In genomic region chr2:6192820-6193590, GRCm38 (mm10) we compare ENCODE assay signal across 9 mouse cellular contexts. TPM values are rescaled to one million over a fixed set of nuclear protein-coding genes. Genes with fewer than 3 reads are reported as not detected.
DNase-seq lines count a peak whose midpoint lies in the region; ATAC-seq lines count a peak whose summit lies in the region.
"Had no signal": no experiment of that assay in that cellular context is flagged by ENCODE, and none has a peak within 500 bp of the region (broad histone marks: within the 10 kb centered on the region; RNA-seq: fewer than 3 reads in every experiment).

No protein-coding gene starts in this region.

- no peak overlapping the region for H3K4me3 ChIP-seq in hindbrain, embryonic 13.5 days

- peak; percentile 66 for DNase-seq in CD4-positive, CD25-positive, alpha-beta regulatory T cell, adult 2 months (ENCODE audit: low read depth, low spot score)
- peak; percentile 63 for DNase-seq in cerebellum, adult 8-10 months
- DNase-seq in forelimb bud, embryonic 11.5 days (ENCODE audit: low read depth, low spot score): peak; percentile 81
- peak; percentile 58 for DNase-seq in layer of hippocampus, adult 9-11 months
- peak; percentile 79 for DNase-seq in lung, postnatal 14 days
- DNase-seq in retina, postnatal 7 days (ENCODE audit: low read depth, low spot score): peak; percentile 49

- H3K27ac ChIP-seq in hindbrain, embryonic 13.5 days: no peak overlapping the region
- H3K27ac ChIP-seq: macrophage had no signal

- no peaks in the 10 kb centered on the region for H3K9me3 ChIP-seq in hindbrain, embryonic 13.5 days

- no peak overlapping the region for H3K4me2 ChIP-seq in hindbrain, embryonic 13.5 days

- H3K36me3 ChIP-seq in hindbrain, embryonic 13.5 days: no peaks in the 10 kb centered on the region

- 0 out of 2 replicates have a peak, but pooled peaks cover 2% of the 10 kb centered on the region for H3K27me3 ChIP-seq in hindbrain, embryonic 13.5 days

- 74% methylated on average over 20 of the region's 20 CpGs for WGBS in hindbrain, embryonic 13.5 days

- no peak overlapping the region for H3K9ac ChIP-seq in hindbrain, embryonic 13.5 days

- H3K4me1 ChIP-seq in hindbrain, embryonic 13.5 days (replicated peaks): peaks cover 29% of the 10 kb centered on the region

- no peak for ATAC-seq in CD4-positive, CD25-positive, alpha-beta regulatory T cell, adult 4 months
- ATAC-seq in hindbrain, embryonic 13.5 days (ENCODE audit: low FRiP score): peak; percentile 58

RNA-seq across cellular contexts. Expression of gene Echdc3, which starts 19.8 kb away (rescaled TPM):
- polyA plus RNA-seq in CD4-positive, CD25-positive, alpha-beta regulatory T cell, adult 4 months (2017; shearing (Covaris generic)): not detected
- 1.8 and 2.3 TPM in 2 replicates for polyA plus RNA-seq in hindbrain, embryonic 13.5 days (2015; fragmentation: Nextera tagmentation; extraction: Ambion mirVana)
